Mouse (Mus musculus): ENCODE measurements around the gene Klf13. TPM values are rescaled to one million over a fixed set of nuclear protein-coding genes. Genes with fewer than 3 reads are reported as not detected.
A peak's percentile ranks its signal among the peaks of the same experiment; 100 is the strongest.

The Klf13 gene
- total and polyA plus RNA-seq, 3 experiments = 1.7 to 9.7 (median 3.7) TPM

DNA sequence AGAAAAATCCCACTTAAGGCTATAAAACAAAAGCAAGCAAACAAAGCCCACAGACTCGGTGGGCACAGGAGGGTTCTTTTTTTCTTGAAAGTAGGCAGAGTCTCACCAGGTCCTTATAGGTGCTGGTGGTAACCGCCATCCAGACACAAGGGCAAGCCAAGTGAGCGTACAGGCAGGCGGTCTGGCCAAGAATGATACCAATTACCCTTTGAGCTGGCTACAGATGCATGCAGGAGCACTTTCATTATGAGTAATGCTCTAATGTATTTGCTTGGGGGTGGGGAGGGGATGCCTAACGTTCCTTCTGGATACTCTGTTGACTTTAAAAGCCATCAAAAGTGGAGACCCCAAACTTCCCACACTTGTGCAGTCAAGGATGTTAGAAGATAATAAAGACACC is 7.9 kb downstream of the Klf13 start:
- in situ Hi-C loops (cut with MboI; ENCODE audit: low pct_ligation_motif_present, low pct_unique_long_range_greater_than_20kb, low sequenced_read_pairs) (no loop called here), dilution Hi-C loops (cut with MboI; ENCODE audit: extremely low pct_ligation_motif_present, extremely low pct_unique_long_range_greater_than_20kb, low sequenced_read_pairs) (no loop called here)
- Histone ChIP-seq H3K4me2 (ENCODE audit: insufficient read depth, low read depth, poor library complexity, severe bottlenecking) (no peak overlapping the region), H3K4me1 (ENCODE audit: control insufficient read depth in 1 of 2, insufficient read depth in 2 of 2) (peaks cover 9 to 50% of the 10 kb centered on the region in 2 experiments), H3K9ac (ENCODE audit: insufficient read depth, low read depth) (no peak overlapping the region), H3K27ac (ENCODE audit: insufficient read depth, low read depth) (no peak overlapping the region), H3K79me2 (replicated peaks; ENCODE audit: control insufficient read depth, extremely low read depth, insufficient read depth, poor library complexity, severe bottlenecking) (peaks cover 13% of the 10 kb centered on the region), H3K4me3 (replicated peaks in 1 of 3; ENCODE audit: low read depth in 2 of 3, low read length in 2 of 3, poor library complexity in 1 of 3) (no peak overlapping the region), H3K27me3 (replicated peaks) (no peaks in the 10 kb centered on the region), H3K9me3 (replicated peaks; ENCODE audit: low read length) (no peaks in the 10 kb centered on the region), H3K36me3 (replicated peaks in 1 of 2; ENCODE audit: control insufficient read depth in 1 of 2, insufficient read depth in 1 of 2, low read length in 1 of 2) (peaks cover 0 to 3% of the 10 kb centered on the region in 2 experiments)
- TF ChIP-seq BHLHE40 (IDR thresholded peaks at IDR 0.05; ENCODE audit: low read depth, low read length) (no peak), JUND (conservative IDR thresholded peaks at IDR 0.05; ENCODE audit: low read depth, low read length) (0 out of 2 replicates have a peak, but pooled peaks have one; percentile 11), ZMIZ1 (IDR thresholded peaks at IDR 0.05; ENCODE audit: low read depth, low read length) (no peak), IRF4 (IDR thresholded peaks at IDR 0.05; ENCODE audit: low read depth, low read length) (peak; percentile 74; the same call in 1 of the 2 replicates)
- no peak for DNase-seq (ENCODE audit: extremely low read depth)

DNA sequence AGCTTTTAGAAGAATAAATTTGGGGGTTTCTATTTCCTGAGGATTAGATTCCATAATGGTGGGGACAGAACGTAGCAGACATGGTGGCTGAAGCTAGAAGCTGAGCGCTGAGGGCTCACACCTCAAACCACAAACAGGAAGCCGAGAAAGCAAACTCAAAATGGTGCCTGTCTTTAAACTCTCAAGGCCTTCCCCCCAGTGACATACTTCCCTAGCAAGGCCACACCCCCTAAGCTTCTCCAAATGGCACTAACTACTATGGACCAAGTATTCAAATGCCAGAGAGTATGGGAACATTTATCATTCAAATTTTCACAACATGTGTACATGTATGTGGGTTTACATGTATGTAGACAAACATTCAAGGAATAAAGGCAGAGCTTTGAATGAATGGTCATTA is 8.6 kb downstream of the Klf13 start:
- Histone ChIP-seq H3K9me3 (replicated peaks; ENCODE audit: low read length) (no peaks in the 10 kb centered on the region), H3K4me1 (ENCODE audit: control insufficient read depth in 1 of 2, insufficient read depth in 2 of 2) (peaks cover 15 to 50% of the 10 kb centered on the region in 2 experiments), H3K36me3 (replicated peaks in 1 of 2; ENCODE audit: control insufficient read depth in 1 of 2, insufficient read depth in 1 of 2, low read length in 1 of 2) (peaks cover 0 to 3% of the 10 kb centered on the region in 2 experiments), H3K27ac (ENCODE audit: insufficient read depth, low read depth) (no peak overlapping the region), H3K9ac (ENCODE audit: insufficient read depth, low read depth) (no peak overlapping the region), H3K4me2 (ENCODE audit: insufficient read depth, low read depth, poor library complexity, severe bottlenecking) (no peak overlapping the region), H3K4me3 (replicated peaks in 1 of 3; ENCODE audit: low read depth in 2 of 3, low read length in 2 of 3, poor library complexity in 1 of 3) (no peak overlapping the region), H3K27me3 (replicated peaks) (no peaks in the 10 kb centered on the region), H3K79me2 (replicated peaks; ENCODE audit: control insufficient read depth, extremely low read depth, insufficient read depth, poor library complexity, severe bottlenecking) (peaks cover 7% of the 10 kb centered on the region)
- TF ChIP-seq POLR2AphosphoS2 (IDR thresholded peaks at IDR 0.05; ENCODE audit: low read depth, low read length) (no peak), SIN3A (IDR thresholded peaks at IDR 0.05; ENCODE audit: low read length) (no peak), NELFE (IDR thresholded peaks at IDR 0.05; ENCODE audit: low read depth, low read length) (no peak), HCFC1 (IDR thresholded peaks at IDR 0.05; ENCODE audit: low read depth, low read length) (no peak), RCOR1 (conservative IDR thresholded peaks at IDR 0.05; ENCODE audit: low read depth, low read length) (no peak), MXI1 (IDR thresholded peaks at IDR 0.05; ENCODE audit: low read depth, low read length) (no peak), JUN (IDR thresholded peaks at IDR 0.05; ENCODE audit: insufficient read depth, low read depth, low read length) (no peak), MAFK (IDR thresholded peaks at IDR 0.05; ENCODE audit: insufficient replicate concordance, low read length) (no peak), E2F4 (IDR thresholded peaks at IDR 0.05; ENCODE audit: insufficient replicate concordance, low read depth, low read length) (no peak)
- DNase-seq (ENCODE audit: extremely low read depth) = peak; percentile 43
- in situ Hi-C loops (cut with MboI; ENCODE audit: low pct_ligation_motif_present, low pct_unique_long_range_greater_than_20kb, low sequenced_read_pairs) = no loop called here
- dilution Hi-C loops (cut with MboI; ENCODE audit: extremely low pct_ligation_motif_present, extremely low pct_unique_long_range_greater_than_20kb, low sequenced_read_pairs) = no loop called here

- Histone ChIP-seq H3K9me3 (replicated peaks; ENCODE audit: low read length) (no peaks in the 10 kb centered on the region), H3K4me3 (replicated peaks in 1 of 3; ENCODE audit: low read depth in 2 of 3, low read length in 2 of 3, poor library complexity in 1 of 3) (no peak overlapping the region), H3K79me2 (replicated peaks; ENCODE audit: control insufficient read depth, extremely low read depth, insufficient read depth, poor library complexity, severe bottlenecking) (0 out of 2 replicates have a peak, but pooled peaks cover 6% of the 10 kb centered on the region), H3K4me2 (ENCODE audit: insufficient read depth, low read depth, poor library complexity, severe bottlenecking) (no peak overlapping the region), H3K27me3 (replicated peaks) (no peaks in the 10 kb centered on the region), H3K36me3 (replicated peaks in 1 of 2; ENCODE audit: control insufficient read depth in 1 of 2, insufficient read depth in 1 of 2, low read length in 1 of 2) (no peaks in the 10 kb centered on the region), H3K27ac (ENCODE audit: insufficient read depth, low read depth) (no peak overlapping the region), H3K9ac (ENCODE audit: insufficient read depth, low read depth) (no peak overlapping the region), H3K4me1 (ENCODE audit: control insufficient read depth in 1 of 2, insufficient read depth in 2 of 2) (peaks cover 15 to 49% of the 10 kb centered on the region in 2 experiments)
- in situ Hi-C loops (cut with MboI; ENCODE audit: low pct_ligation_motif_present, low pct_unique_long_range_greater_than_20kb, low sequenced_read_pairs) = no loop called here
- no peak for DNase-seq (ENCODE audit: extremely low read depth)
- TF ChIP-seq POLR2A (IDR thresholded peaks at IDR 0.05; ENCODE audit: low read depth, low read length) = no peak
- TF ChIP-seq MAFK (IDR thresholded peaks at IDR 0.05; ENCODE audit: insufficient replicate concordance, low read length) = no peak
- no peak for TF ChIP-seq EP300 (IDR thresholded peaks at IDR 0.05; ENCODE audit: low read length)
- no peak for TF ChIP-seq GABPA (IDR thresholded peaks at IDR 0.05; ENCODE audit: insufficient replicate concordance, low read depth, low read length)
- TF ChIP-seq MAX (IDR thresholded peaks at IDR 0.05; ENCODE audit: low read length) = no peak
- TF ChIP-seq ZKSCAN1 (IDR thresholded peaks at IDR 0.05; ENCODE audit: borderline replicate concordance, low read depth, low read length) = no peak
- no peak for TF ChIP-seq JUN (IDR thresholded peaks at IDR 0.05; ENCODE audit: insufficient read depth, low read depth, low read length)
- no peak for TF ChIP-seq ZMIZ1 (IDR thresholded peaks at IDR 0.05; ENCODE audit: low read depth, low read length)
- TF ChIP-seq SMC3 (IDR thresholded peaks at IDR 0.05; ENCODE audit: low read depth, low read length) = no peak
- TF ChIP-seq POLR2AphosphoS2 (IDR thresholded peaks at IDR 0.05; ENCODE audit: low read depth, low read length) = no peak
- TF ChIP-seq NELFE (IDR thresholded peaks at IDR 0.05; ENCODE audit: low read depth, low read length) = no peak
- TF ChIP-seq KAT2A (IDR thresholded peaks at IDR 0.05; ENCODE audit: insufficient replicate concordance, low read length) = no peak
- no peak for TF ChIP-seq ZNF384 (IDR thresholded peaks at IDR 0.05; ENCODE audit: low read depth, low read length)
- dilution Hi-C loops (cut with MboI; ENCODE audit: extremely low pct_ligation_motif_present, extremely low pct_unique_long_range_greater_than_20kb, low sequenced_read_pairs) = no loop called here
Observed at GRCm38 (mm10) chr7:63929080-63929479, 9.6 kb downstream of the Klf13 start.

All from CH12.LX (cell line).